Mouse (Mus musculus) forebrain, embryonic 14.5 days (tissue): ENCODE measurements at regions not wholly inside any gene's neighbourhood (a gene's known extent, or its start where the extent isn't known, plus 50 kb on each side); places are given as distances from the start of the nearest gene placed in this dataset.

Source experiments
- ATAC-seq: fragments of 200-750 bp; cut with Nextera tagmentation; 2 replicates; pipeline ENCODE4 v1.8.0; 2017; ENCODE audit warnings: mild to moderate bottlenecking, moderate library complexity
- DNase-seq: peaks from one replicate; pipeline ENCODE4 v3.0.0-alpha.2; 2015; ENCODE audit warnings: low spot score
- H3K27ac ChIP-seq: fragments of 300-500 bp; sonication (generic); 2 replicates; pipeline ENCODE4 v1.5.1; 2014; ENCODE audit warnings: low read depth, mild to moderate bottlenecking, control low read depth, low read length, moderate library complexity
- H3K27me3 ChIP-seq: fragments of 300-500 bp; sonication (generic); replicated peaks from 2 replicates; pipeline ENCODE4 v1.6.1; 2014; ENCODE audit warnings: low read length, control low read depth, mixed read lengths; ENCODE audit not compliant: control insufficient read depth, insufficient read depth
- H3K36me3 ChIP-seq: fragments of 300-500 bp; sonication (generic); 2 replicates; pipeline ENCODE4 v1.6.1; 2014; ENCODE audit warnings: low read length, control low read depth; ENCODE audit not compliant: control insufficient read depth, insufficient read depth
- H3K4me1 ChIP-seq: fragments of 300-500 bp; sonication (generic); 2 replicates; pipeline ENCODE4 v1.6.1; 2014; ENCODE audit warnings: antibody characterized with exemption, low read length, control low read depth; ENCODE audit not compliant: control insufficient read depth, insufficient read depth
- H3K4me2 ChIP-seq: fragments of 300-500 bp; sonication (generic); 2 replicates; pipeline ENCODE4 v1.6.1; 2014; ENCODE audit warnings: mild to moderate bottlenecking, control low read depth, low read length
- H3K4me3 ChIP-seq: fragments of 300-500 bp; sonication (generic); 2 replicates; pipeline ENCODE4 v1.5.1; 2014; ENCODE audit warnings: low read depth, low read length, control low read depth
- H3K9ac ChIP-seq: fragments of 300-500 bp; sonication (generic); 2 replicates; pipeline ENCODE4 v1.6.1; 2014; ENCODE audit warnings: mild to moderate bottlenecking, low read length, control low read depth, moderate library complexity
- H3K9me3 ChIP-seq: fragments of 300-500 bp; sonication (generic); replicated peaks from 2 replicates; pipeline ENCODE4 v1.6.1; 2016; ENCODE audit warnings: low read length, control low read depth, mixed read lengths; ENCODE audit not compliant: control insufficient read depth
- WGBS: fragments of 180-500 bp; shearing (Covaris S2); extraction: QIAGEN DNeasy Blood & Tissue Kit; methylation state at CpG from one replicate; pipeline ENCODE4 v1.1.7; 2014; 5-methylcytosine and 5-hydroxymethylcytosine counted together

GRCm38 (mm10) chr12:42457655-42458054, 971.4 kb upstream of the Lrrn3 start:
- no peaks in the 10 kb centered on the region for H3K27me3 ChIP-seq
- no peaks in the 10 kb centered on the region for H3K9me3 ChIP-seq
- H3K4me3 ChIP-seq = no peak overlapping the region
- H3K4me1 ChIP-seq = no peaks in the 10 kb centered on the region
- ATAC-seq = peak; percentile 54; the same call in 1 of the 2 replicates
- DNase-seq = peak; percentile 70
- no peak overlapping the region for H3K27ac ChIP-seq
- WGBS = 51% methylated on average over 3 of the region's 3 CpGs
- H3K36me3 ChIP-seq = no peaks in the 10 kb centered on the region
- no peak overlapping the region for H3K4me2 ChIP-seq
- H3K9ac ChIP-seq = no peak overlapping the region

GRCm38 (mm10) chr12:42435616-42436015, 949.4 kb upstream of the Lrrn3 start:
- ATAC-seq = no peak
- WGBS = 95% methylated on average over 6 of the region's 6 CpGs

GRCm38 (mm10) chr12:42427470-42427869, 941.2 kb upstream of the Lrrn3 start:
- Histone ChIP-seq H3K4me2 (no peak overlapping the region), H3K4me1 (no peaks in the 10 kb centered on the region), H3K9me3 (no peaks in the 10 kb centered on the region), H3K27me3 (no peaks in the 10 kb centered on the region), H3K27ac (no peak overlapping the region), H3K9ac (no peak overlapping the region), H3K36me3 (no peaks in the 10 kb centered on the region), H3K4me3 (no peak overlapping the region)
- peak; percentile 46 for DNase-seq
- 49% methylated on average over 3 of the region's 3 CpGs for WGBS
- peak; percentile 74 for ATAC-seq

More at GRCm38 (mm10) chr12:42435616-42436015, 949.4 kb upstream of the Lrrn3 start:
- Histone ChIP-seq H3K36me3 (no peaks in the 10 kb centered on the region), H3K4me1 (no peaks in the 10 kb centered on the region), H3K9ac (no peak overlapping the region), H3K4me3 (no peak overlapping the region), H3K27me3 (no peaks in the 10 kb centered on the region), H3K27ac (no peak overlapping the region), H3K9me3 (no peaks in the 10 kb centered on the region), H3K4me2 (no peak overlapping the region)
- DNase-seq = no peak
